Mouse (Mus musculus): ENCODE results near the gene Dbt.

Gene Dbt

DNA sequence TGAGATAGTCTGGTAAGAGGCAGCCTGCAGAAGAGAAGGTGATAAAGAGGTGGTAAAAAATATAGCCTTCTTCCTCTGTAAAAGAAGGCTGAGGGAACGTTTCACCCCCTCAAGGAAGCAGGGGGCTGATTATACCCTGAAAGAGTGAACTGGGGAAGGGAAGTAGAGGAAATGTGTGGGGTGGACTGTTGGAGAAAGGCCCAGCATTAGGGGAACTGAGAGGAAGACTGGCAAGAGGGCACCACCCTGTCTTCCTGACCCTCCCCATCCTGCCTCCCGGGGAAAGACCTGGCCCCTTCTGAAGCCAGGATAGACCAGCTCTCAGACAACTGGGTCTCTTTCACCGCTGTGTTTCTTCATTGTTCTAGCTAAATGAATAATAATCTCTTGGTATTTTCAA is 29.7 kb downstream of the Dbt start:
- no peak for DNase-seq

DNA sequence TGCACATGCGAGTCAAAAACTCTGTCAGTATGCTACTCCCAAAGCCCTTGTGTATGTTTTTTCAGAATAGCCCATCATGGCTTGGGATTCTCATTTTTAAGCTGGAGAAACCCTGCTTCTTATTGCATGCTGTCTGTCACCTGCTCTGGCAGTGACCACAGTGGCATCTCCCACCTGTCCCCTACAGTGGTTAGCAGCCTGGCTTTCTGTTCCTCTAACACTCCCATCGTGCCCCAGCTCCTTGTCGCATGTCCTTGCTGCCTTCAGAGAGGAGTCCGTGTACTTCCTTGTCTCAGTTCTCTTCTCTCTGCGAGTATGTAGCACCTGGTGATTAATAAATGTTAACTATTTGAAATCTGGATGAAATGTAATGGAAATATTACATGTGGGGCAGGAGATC is 34.6 kb downstream of the Dbt start:
- DNase-seq, result no peak

DNA sequence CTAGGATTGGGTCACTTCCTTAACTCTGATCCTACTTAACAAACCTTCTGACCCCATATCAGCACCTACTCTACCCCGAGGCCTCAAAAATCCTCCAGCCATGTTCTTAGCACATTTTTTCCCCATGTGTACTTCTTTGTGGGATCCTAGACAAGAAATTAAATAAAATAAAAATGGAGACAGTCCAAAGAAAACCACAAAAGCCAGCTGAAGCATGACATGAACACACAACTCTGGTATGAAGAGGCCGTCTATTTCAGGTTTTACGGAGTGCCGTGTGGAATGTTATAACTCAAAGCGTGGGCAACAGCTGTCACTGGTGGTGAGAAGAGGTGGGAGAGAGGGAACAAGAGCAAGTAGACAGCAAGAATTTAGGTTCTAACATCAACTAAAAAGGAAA is 38.5 kb downstream of the Dbt start:
- DNase-seq, result no peak

DNA sequence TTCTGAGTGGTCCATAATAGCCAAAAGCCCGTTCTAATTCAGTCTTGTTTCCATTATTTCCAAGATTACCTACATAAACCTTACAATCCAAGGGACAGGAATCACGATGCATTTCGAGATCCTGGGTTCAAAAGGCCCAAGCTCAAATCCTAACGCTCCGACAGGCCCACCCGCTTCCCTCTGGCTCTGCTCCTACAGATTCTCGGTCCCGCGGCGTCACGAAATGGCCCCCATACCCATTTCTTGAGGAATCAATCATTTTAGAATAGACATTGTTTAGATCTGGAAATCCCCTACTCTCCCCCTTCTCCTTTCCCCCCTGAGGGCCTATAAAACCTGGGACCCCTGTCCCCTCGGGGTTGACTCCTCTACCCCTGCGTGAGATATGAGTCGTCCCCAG is 48.4 kb downstream of the Dbt start:
- peak; percentile 17 for DNase-seq

DNA sequence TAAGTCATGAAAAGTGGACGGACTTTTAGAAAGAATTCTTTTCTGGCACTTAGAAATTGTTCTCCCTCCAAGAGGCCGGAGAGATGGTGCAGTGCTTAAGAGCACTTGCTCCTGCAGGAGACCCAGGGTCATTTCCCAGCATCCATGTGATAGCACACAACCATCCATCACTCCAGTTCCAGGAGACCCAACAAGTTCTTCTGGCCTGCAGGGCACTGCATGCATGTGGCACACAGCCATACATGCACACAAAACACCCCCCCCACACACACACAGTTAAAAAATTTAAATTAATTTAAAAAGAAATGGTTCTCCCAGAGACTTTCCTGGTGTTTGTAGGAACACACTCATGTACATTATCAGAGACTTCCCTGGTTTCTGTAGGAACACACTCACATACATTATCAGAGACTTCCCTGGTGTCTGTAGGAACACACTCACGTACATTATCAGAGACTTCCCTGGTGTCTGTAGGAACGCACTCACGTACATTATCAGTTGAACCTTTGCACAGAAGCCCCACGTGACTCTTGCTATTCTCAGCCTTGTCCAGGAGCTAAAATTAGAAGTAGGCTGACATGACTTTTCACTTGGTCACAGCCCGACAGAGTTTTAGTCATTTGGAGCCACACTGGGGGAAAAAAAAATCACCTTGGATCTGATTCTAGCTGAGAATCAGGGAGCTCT is 49.7 kb downstream of the Dbt start, which contains the start of gene Lrrc39:
Gene Lrrc39, plus strand, starts transcription at position 566 of the 687 bp plus-strand sequence.
- DNase-seq, result no peak

DNA sequence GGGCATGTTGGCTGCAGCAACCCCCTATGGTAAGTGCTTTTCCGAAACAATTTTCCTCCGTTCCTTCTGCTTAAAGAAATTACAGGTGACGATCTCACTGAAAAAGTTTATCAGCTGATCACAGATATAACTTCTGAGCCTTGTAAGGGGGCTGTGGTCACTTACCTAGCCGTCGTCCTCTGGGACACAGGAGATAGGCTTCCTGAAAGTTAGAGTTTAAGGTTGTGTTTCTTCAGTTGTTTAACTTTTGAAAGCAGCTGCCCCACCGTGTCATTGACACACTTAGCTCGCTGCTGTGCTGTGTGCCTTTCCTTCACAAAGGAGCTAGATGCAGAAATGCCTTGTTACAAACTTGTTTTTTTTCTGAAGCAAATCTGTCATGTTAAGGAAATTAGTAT is 50.2 kb downstream of the Dbt start:
- DNase-seq, result no peak

DNA sequence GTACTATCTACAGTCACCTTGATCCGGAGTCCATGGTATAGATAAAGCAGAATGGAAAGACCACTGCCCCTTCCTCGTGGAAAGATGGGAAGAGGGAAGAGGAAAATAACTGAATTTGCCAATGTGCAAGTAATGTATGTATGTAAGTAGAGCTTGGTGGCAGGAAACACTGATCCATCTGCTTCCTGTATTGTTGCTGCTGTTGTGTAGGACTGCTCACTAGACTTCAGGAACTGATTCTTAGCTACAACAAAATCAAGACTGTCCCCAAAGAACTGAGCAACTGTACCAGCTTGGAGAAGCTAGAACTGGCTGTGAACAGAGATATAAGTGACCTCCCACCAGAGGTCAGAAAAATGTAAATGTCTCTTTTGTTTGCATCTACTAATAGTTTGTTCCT is 57.8 kb downstream of the Dbt start:
- DNase-seq, result no peak

DNA sequence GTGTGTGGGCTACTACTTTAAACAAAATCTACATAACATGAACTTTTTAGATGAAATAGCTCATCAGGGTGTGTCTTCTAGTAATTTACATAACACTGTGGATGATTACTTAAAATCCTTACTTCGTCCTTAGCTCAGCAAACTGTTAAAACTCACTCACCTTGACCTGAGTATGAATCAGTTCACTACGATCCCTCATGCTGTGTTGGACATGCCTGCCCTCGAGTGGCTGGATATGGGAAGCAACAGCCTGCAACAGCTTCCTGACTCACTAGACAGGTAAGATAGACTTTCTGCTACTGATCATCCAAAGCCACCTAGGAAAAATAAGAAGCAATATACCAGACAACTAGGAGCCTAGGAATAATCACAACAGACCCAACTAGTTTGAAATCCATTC is 64.4 kb downstream of the Dbt start:
- DNase-seq, result no peak

DNA sequence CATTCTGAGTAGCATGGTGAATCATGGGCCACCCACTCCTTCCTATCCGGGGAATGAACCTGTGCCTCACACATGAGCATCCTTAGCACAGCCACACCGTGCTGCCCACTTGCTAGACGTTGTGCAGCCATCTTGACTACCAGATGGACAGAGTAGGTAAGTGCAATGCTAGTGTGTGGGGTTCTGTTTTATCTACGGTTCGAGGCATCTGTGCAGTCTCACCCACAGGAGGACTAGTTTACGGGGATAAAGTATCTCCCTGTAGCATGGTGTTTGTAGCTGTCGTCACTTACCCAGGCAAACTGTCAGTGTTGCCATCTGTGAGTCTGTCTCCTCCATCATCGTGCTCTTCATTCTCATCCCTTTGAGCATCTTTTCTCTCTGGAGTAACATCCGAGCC is 69.3 kb downstream of the Dbt start:
- no peak for DNase-seq

DNA sequence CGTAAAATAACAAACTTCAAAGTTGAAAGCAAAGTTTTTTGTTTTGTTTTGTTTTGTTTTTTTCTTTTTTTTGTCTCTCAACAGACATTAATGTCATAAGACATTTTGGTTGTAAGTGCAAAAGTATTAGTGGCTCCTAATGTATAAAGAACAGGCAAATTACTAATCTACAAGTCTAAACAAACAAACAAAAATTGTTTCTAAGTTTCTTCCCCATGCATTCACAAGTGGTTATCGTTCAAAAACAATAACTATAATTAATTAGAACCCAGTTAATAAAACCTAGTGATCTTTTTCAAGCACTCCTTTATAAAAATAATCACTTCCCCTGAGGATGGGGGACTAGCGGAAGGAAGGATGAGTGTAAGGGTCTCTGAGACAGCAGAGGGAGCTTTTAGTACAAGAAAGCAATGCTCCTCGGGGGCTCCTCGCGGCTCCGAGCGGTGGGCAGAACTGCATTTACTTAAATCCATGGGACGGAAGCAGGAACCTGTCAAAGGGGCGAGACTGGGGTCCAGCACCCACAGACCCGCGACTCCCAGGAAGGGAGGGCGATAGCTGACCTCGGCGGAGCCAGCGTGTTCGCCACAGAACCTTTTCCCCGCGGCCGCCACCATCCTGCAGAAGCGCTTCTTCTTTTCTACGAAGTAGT is 81.3 kb downstream of the Dbt start:
- DNase-seq, result no peak

DNA sequence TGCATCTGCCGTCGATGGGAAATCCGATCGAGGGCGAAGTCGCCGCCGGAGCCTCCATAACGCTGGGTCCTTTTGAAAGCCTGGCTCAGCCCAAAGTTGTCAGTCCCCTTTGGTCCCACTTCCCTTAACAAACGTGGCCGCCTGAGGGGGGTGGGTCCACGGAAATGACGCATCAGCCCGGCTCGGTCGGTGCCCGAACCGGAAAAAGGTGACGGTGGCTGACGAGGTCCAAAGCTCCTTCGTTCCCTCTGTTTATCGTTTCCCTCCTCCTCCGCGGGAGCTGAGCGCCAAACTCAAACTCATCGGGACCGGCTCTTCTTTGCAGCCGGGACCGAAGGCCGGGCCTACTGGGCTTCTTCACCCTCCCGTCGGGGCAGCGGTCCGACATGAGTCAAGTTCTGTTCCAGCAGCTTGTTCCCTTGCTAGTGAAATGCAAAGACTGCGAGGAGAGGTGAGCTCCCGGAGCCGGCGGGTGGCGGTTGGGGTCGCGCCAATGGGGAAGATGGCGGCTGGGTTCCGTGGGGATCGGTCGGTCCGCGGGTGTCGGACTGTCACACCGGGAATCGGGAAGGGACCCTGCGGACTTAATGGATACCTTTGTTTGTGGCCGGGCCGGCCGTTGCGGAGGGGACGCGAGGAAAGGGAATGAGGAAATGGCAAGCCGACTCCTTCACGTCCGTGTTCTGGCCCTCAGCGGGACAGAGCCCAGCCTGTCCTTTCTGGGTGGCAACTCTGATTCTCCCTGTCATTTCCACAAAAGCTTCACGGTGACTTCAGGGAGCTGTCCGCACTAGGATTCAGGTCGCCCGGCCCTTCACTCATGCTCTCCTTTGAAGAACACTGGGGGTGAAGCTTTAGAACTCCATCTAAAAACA is 82.1 kb downstream of the Dbt start, which contains the start of gene Sass6:
Gene Sass6, plus strand, starts transcription at position 255 of the 875 bp plus-strand sequence.
- DNase-seq, result peak; percentile 97

DNA sequence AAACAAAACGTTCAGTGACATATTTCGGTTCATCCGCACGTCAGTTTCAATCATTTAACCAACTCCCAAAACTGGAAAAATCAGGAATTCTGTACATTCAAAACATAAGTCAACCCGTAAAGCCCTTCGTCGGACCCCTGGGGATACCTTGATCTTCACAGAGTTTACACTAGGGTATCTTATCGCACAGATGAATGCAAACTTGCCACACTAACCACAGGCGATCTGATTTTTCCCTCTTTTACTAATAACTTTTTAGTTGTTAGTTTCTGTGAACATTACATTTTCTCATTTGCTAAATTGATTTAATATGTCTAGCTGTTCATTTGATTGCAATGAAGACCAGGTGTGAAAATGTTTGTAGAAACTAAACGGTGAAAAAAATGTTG is 82.7 kb downstream of the Dbt start:
- no peak for DNase-seq

All from thymus, postnatal 25 days (tissue).